Mouse (Mus musculus) erythroblast, embryonic 14.5 days (primary cell): Measurements from ENCODE around the gene Rnf213.

Experiments used
- GATA1 ChIP-seq: IDR thresholded peaks from 2 replicates; pipeline ENCODE4 v1.6.1; 2012; ENCODE audit warnings: low read length, inconsistent platforms, mixed read lengths
- TAL1 ChIP-seq: IDR thresholded peaks from 3 replicates; pipeline ENCODE4 v1.6.1; 2012; ENCODE audit warnings: low read length, inconsistent platforms, mixed read lengths

- TF ChIP-seq GATA1 (no peak), TAL1 (no peak)
Measured at GRCm38 (mm10) chr11:119404627-119405026, 11.7 kb downstream of the Rnf213 start.
